Mouse (Mus musculus): Measurements from ENCODE around the gene 1700019D03Rik. TPM values are rescaled to one million over a fixed set of nuclear protein-coding genes. Genes with fewer than 3 reads are reported as not detected.

1700019D03Rik gene
- 2.4 and 6.4 TPM in 2 replicates for polyA plus RNA-seq (2012; rRNA removed; ENCODE audit: low replicate concordance)

DNA sequence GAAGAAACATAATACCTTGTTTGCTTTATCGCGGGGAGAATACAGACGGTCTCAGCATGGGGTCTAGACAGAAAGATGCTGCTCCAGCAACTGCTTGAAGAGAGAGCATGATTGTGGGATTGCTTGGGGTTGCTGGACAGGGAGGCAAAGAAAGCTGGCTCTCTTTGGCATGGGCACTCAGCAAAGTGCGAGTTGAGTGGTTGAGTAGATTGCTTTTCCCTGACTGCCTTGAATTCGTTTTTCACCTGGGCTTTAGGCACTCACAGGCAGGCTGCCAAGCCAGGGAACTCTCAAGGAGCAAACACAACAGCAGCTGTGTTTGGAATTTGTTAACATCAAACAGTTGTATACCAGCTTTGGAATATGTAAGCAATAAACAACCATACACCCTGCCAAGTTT, at the start of gene 1700019D03Rik:
Gene 1700019D03Rik, minus strand, starts transcription at position 101 of the 400 bp plus-strand sequence.

DNA sequence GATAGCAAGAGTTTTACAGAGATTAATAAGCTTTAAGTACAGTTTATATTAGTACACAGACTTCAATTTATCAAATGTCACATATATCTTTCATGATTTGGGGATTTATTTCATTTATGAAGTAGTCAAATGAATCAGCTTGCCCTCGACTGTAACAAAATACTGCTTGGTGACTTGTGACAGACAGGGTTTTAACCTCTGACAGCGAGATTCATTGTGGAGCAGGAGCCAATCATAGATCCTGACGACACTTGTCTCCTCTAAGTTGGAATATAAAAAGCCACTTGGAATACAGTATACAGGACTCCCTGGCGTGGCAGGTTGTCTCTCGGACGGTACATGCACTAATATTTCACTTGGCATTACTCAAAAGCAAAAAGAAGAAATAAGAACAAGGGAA, 41.4 kb upstream of the 1700019D03Rik start, which contains the start of gene Mstn:
Gene Mstn, plus strand, starts transcription at position 301 of the 400 bp plus-strand sequence.

Other genes with a start within 250 kb of the 1700019D03Rik start
- gene Inpp1, start 202.5 kb downstream of the 1700019D03Rik start, polyA plus RNA-seq (2012; rRNA removed; ENCODE audit: low replicate concordance): 12.4 and 20.5 TPM in 2 replicates
- 54.5 and 87.6 TPM in 2 replicates for gene Hibch, start 175.2 kb downstream of the 1700019D03Rik start, polyA plus RNA-seq (2012; rRNA removed; ENCODE audit: low replicate concordance)
- 22.2 TPM in 1 of 2 replicates, not detected in the other for gene Mstn, start 41.5 kb upstream of the 1700019D03Rik start, polyA plus RNA-seq (2012; rRNA removed; ENCODE audit: low replicate concordance)
- gene 1700019A02Rik, start 167.5 kb upstream of the 1700019D03Rik start, polyA plus RNA-seq (2012; rRNA removed; ENCODE audit: low replicate concordance): not detected in 2 replicates

Measured in mammary gland, adult 2 months (tissue).